18 mouse cellular contexts compared by ENCODE assay signal in genomic region chr8:71316486-71317031, GRCm38 (mm10). TPM values are rescaled to one million over a fixed set of nuclear protein-coding genes. Genes with fewer than 3 reads are reported as not detected.
DNase-seq lines count a peak whose midpoint lies in the region; ATAC-seq and TF ChIP-seq lines count a peak whose summit lies in the region.
"Had no signal": no experiment of that assay in that cellular context is flagged by ENCODE, and none has a peak within 500 bp of the region (broad histone marks: within the 10 kb centered on the region; RNA-seq: fewer than 3 reads in every experiment).

No protein-coding gene starts in this region.

- peaks cover 55% of the 10 kb centered on the region for H3K36me3 ChIP-seq in heart, embryonic 13.5 days
- peaks cover 33% of the 10 kb centered on the region for H3K36me3 ChIP-seq in liver, embryonic 13.5 days

- no peak overlapping the region for H3K4me3 ChIP-seq in heart, embryonic 13.5 days
- H3K4me3 ChIP-seq in liver, embryonic 13.5 days (replicated peaks): no peak overlapping the region
- H3K4me3 ChIP-seq in left cerebral cortex, adult 2 months: no peak overlapping the region
- H3K4me3 ChIP-seq: forebrain, embryonic 13.5 days; limb, embryonic 13.5 days had no signal

- no peak for DNase-seq in heart, adult 9 months (ENCODE audit: low spot score in 2 of 2)
- DNase-seq in retina, postnatal 1 day: peak; percentile 3
- no peak for DNase-seq in retina, embryonic 14.5 days (ENCODE audit: low spot score)
- peak; percentile 32 for DNase-seq in liver, embryonic 13.5 days
- no peak for DNase-seq in left cerebral cortex, adult 2 months (ENCODE audit: extremely low spot score in 1 of 2, low spot score in 2 of 2)
- no peak for DNase-seq in ovary, postnatal 14 days (ENCODE audit: low spot score)
- DNase-seq: adrenal gland, adult 2 months; cerebellum, adult 9-10 months; embryo, embryonic 11 days; kidney, adult 9 months; lung, postnatal 4 days; midbrain, embryonic 14.5 days; right cerebral cortex, postnatal 14 days had no signal

- TF ChIP-seq CTCF in left cerebral cortex, adult 2 months (IDR thresholded peaks at IDR 0.05): no peak

- ATAC-seq in heart, embryonic 13.5 days (ENCODE audit: extremely low read depth, insufficient number of reproducible peaks, low FRiP score, low TSS enrichment): no peak
- ATAC-seq in liver, embryonic 13.5 days (ENCODE audit: low read depth): peak; percentile 48; the same call in 1 of the 2 replicates
- ATAC-seq: CD4-positive, CD25-positive, alpha-beta regulatory T cell, adult 4 months; forebrain, embryonic 13.5 days; hindbrain, postnatal 0 days had no signal

- no peak overlapping the region for H3K4me2 ChIP-seq in heart, embryonic 13.5 days
- no peak overlapping the region for H3K4me2 ChIP-seq in liver, embryonic 13.5 days
- H3K4me2 ChIP-seq: forebrain, embryonic 13.5 days; limb, embryonic 13.5 days had no signal

- H3K9me3 ChIP-seq in heart, embryonic 13.5 days: no peaks in the 10 kb centered on the region
- H3K9me3 ChIP-seq in liver, embryonic 13.5 days (replicated peaks): no peaks in the 10 kb centered on the region
- H3K9me3 ChIP-seq: forebrain, embryonic 13.5 days; limb, embryonic 13.5 days had no signal

- no peak overlapping the region for H3K9ac ChIP-seq in heart, embryonic 13.5 days
- no peak overlapping the region for H3K9ac ChIP-seq in liver, embryonic 13.5 days
- H3K9ac ChIP-seq: forebrain, embryonic 13.5 days; limb, embryonic 13.5 days had no signal

- peaks cover 54% of the 10 kb centered on the region for H3K4me1 ChIP-seq in heart, embryonic 13.5 days
- H3K4me1 ChIP-seq in liver, embryonic 13.5 days (replicated peaks): peaks cover 64% of the 10 kb centered on the region

- intact Hi-C loops in left cerebral cortex, adult 2 months (cut with DNase I): no loop called here

- no peaks in the 10 kb centered on the region for H3K27me3 ChIP-seq in heart, embryonic 13.5 days (replicated peaks)
- no peaks in the 10 kb centered on the region for H3K27me3 ChIP-seq in liver, embryonic 13.5 days
- H3K27me3 ChIP-seq: forebrain, embryonic 13.5 days; limb, embryonic 13.5 days had no signal

- H3K27ac ChIP-seq in heart, embryonic 13.5 days (replicated peaks): peak overlapping the region; percentile 70
- peak overlapping the region; percentile 66; the same call in 1 of the 2 replicates for H3K27ac ChIP-seq in liver, embryonic 13.5 days
- no peak overlapping the region for H3K27ac ChIP-seq in left cerebral cortex, adult 2 months
- H3K27ac ChIP-seq: forebrain, embryonic 13.5 days; hindbrain, postnatal 0 days; limb, embryonic 13.5 days had no signal

RNA-seq across cellular contexts. Expression of gene Haus8, which starts 43.8 kb away (rescaled TPM):
- polyA plus RNA-seq in heart, embryonic 13.5 days (2015; fragmentation: Nextera tagmentation; extraction: Ambion mirVana): 126 and 154 TPM in 2 replicates
- 57.4 and 61.4 TPM in 2 replicates for polyA plus RNA-seq in liver, embryonic 13.5 days (2015; fragmentation: Nextera tagmentation; extraction: Ambion mirVana)
- total RNA-seq in left cerebral cortex, adult 2 months (2021): 10 to 100 TPM; 10.0 to 14.7 TPM

RNA-seq across cellular contexts. Expression of gene Myo9b, which starts 44.0 kb away (rescaled TPM):
- polyA plus RNA-seq in heart, embryonic 13.5 days (2015; fragmentation: Nextera tagmentation; extraction: Ambion mirVana): 14.5 and 16.3 TPM in 2 replicates
- 6.8 and 7.3 TPM in 2 replicates for polyA plus RNA-seq in liver, embryonic 13.5 days (2015; fragmentation: Nextera tagmentation; extraction: Ambion mirVana)
- 10 to 100 TPM; 34.6 to 39.7 TPM for total RNA-seq in left cerebral cortex, adult 2 months (2021)

RNA-seq across cellular contexts. Expression of gene Use1, which starts 50.1 kb away (rescaled TPM):
- polyA plus RNA-seq in heart, embryonic 13.5 days (2015; fragmentation: Nextera tagmentation; extraction: Ambion mirVana): 69.1 and 78.1 TPM in 2 replicates
- polyA plus RNA-seq in liver, embryonic 13.5 days (2015; fragmentation: Nextera tagmentation; extraction: Ambion mirVana): 52.1 and 55.8 TPM in 2 replicates
- 100 to 1,000 TPM; 110 to 113 TPM for total RNA-seq in left cerebral cortex, adult 2 months (2021)

RNA-seq across cellular contexts. Expression of gene Ocel1, which starts 54.5 kb away (rescaled TPM):
- 4.3 and 4.4 TPM in 2 replicates for polyA plus RNA-seq in heart, embryonic 13.5 days (2015; fragmentation: Nextera tagmentation; extraction: Ambion mirVana)
- 4.3 and 4.4 TPM in 2 replicates for polyA plus RNA-seq in liver, embryonic 13.5 days (2015; fragmentation: Nextera tagmentation; extraction: Ambion mirVana)
- total RNA-seq in left cerebral cortex, adult 2 months (2021): 10 to 100 TPM; 16.6 to 19.0 TPM

Comparison
In these comparisons a context has a peak if more than half of its experiments do, and no peak if none do; other contexts are left out.
1. DNase-seq: peak in retina, postnatal 1 day (single experiment) and liver, embryonic 13.5 days (single experiment); none in heart, adult 9 months (0 of 2), retina, embryonic 14.5 days (single experiment), left cerebral cortex, adult 2 months (0 of 2) and ovary, postnatal 14 days (single experiment).